Mouse (Mus musculus) embryonic facial prominence, embryonic 15.5 days (tissue): ENCODE results near the gene Spryd4. TPM values are rescaled to one million over a fixed set of nuclear protein-coding genes. Genes with fewer than 3 reads are reported as not detected.
"Not testable (repeated sequence)": the region's sequence is repeated elsewhere in the genome, so short reads cannot be mapped to it uniquely, and the experiment has no call there.

Experiments
- ATAC-seq: fragments of 200-750 bp; cut with Nextera tagmentation; 2 replicates; pipeline ENCODE4 v1.8.0; 2017; ENCODE audit warnings: low read depth, moderate TSS enrichment; ENCODE audit not compliant: insufficient number of reproducible peaks, low FRiP score, low TSS enrichment
- H3K27ac ChIP-seq: fragments of 300-500 bp; sonication (generic); replicated peaks from 2 replicates; pipeline ENCODE4 v1.5.1; 2015; ENCODE audit warnings: mild to moderate bottlenecking, inconsistent platforms
- H3K27me3 ChIP-seq: fragments of 300-500 bp; sonication (generic); 2 replicates; pipeline ENCODE4 v1.6.1; 2015; ENCODE audit warnings: inconsistent platforms
- H3K36me3 ChIP-seq: fragments of 300-500 bp; sonication (generic); 2 replicates; pipeline ENCODE4 v1.6.1; 2015; ENCODE audit warnings: mild to moderate bottlenecking, inconsistent platforms
- H3K4me1 ChIP-seq: fragments of 300-500 bp; sonication (generic); 2 replicates; pipeline ENCODE4 v1.6.1; 2015; ENCODE audit warnings: inconsistent platforms
- H3K4me2 ChIP-seq: fragments of 300-500 bp; sonication (generic); replicated peaks from 2 replicates; pipeline ENCODE4 v1.6.1; 2015; ENCODE audit warnings: mild to moderate bottlenecking, inconsistent platforms
- H3K4me3 ChIP-seq: fragments of 300-500 bp; sonication (generic); replicated peaks from 2 replicates; pipeline ENCODE4 v1.5.1; 2015; ENCODE audit warnings: mild to moderate bottlenecking, inconsistent platforms
- H3K9ac ChIP-seq: fragments of 300-500 bp; sonication (generic); 2 replicates; pipeline ENCODE4 v1.6.1; 2015; ENCODE audit warnings: inconsistent platforms
- H3K9me3 ChIP-seq: fragments of 300-500 bp; sonication (generic); replicated peaks from 2 replicates; pipeline ENCODE4 v1.6.1; 2016; ENCODE audit warnings: inconsistent platforms
- WGBS: fragments of 180-500 bp; shearing (Covaris S2); methylation state at CpG from one replicate; pipeline ENCODE4 v1.1.7; 2015; 5-methylcytosine and 5-hydroxymethylcytosine counted together
- polyA plus RNA-seq: library from polyadenylated mRNA; unstranded; fragments of >200 nt; fragmentation: Nextera tagmentation; extraction: Ambion mirVana; gene quantifications from 2 replicates; pipeline ENCODE4 v1.2.1, GENCODE M21; 2015

Gene Spryd4
- polyA plus RNA-seq, 1 experiment from 2014 or later, result 30.8 TPM

GRCm38 (mm10) chr10:128225064-128225463 is 13.5 kb upstream of the Spryd4 start:
- 26% methylated on average over 5 of the region's 5 CpGs for WGBS

GRCm38 (mm10) chr10:128221533-128222286 is 10.1 kb upstream of the Spryd4 start:
- Histone ChIP-seq H3K4me3 (no peak overlapping the region), H3K4me2 (no peak overlapping the region), H3K9ac (no peak overlapping the region), H3K4me1 (peaks cover 6% of the 10 kb centered on the region), H3K27ac (no peak overlapping the region), H3K36me3 (no peaks in the 10 kb centered on the region), H3K9me3 (no peaks in the 10 kb centered on the region), H3K27me3 (no peaks in the 10 kb centered on the region)
- 55% methylated on average over 16 of the region's 16 CpGs for WGBS
- no peak for ATAC-seq

More at GRCm38 (mm10) chr10:128225064-128225463, 13.5 kb upstream of the Spryd4 start:
- Histone ChIP-seq H3K4me3 (no peak overlapping the region), H3K27me3 (no peaks in the 10 kb centered on the region), H3K36me3 (no peaks in the 10 kb centered on the region), H3K4me2 (no peak overlapping the region), H3K9me3 (no peaks in the 10 kb centered on the region), H3K9ac (no peak overlapping the region), H3K4me1 (peaks cover 7% of the 10 kb centered on the region), H3K27ac (peak overlapping the region; percentile 44; the same call in 1 of the 2 replicates)
- ATAC-seq, result 0 out of 2 replicates have a peak, but pooled peaks have one; percentile 25

DNA sequence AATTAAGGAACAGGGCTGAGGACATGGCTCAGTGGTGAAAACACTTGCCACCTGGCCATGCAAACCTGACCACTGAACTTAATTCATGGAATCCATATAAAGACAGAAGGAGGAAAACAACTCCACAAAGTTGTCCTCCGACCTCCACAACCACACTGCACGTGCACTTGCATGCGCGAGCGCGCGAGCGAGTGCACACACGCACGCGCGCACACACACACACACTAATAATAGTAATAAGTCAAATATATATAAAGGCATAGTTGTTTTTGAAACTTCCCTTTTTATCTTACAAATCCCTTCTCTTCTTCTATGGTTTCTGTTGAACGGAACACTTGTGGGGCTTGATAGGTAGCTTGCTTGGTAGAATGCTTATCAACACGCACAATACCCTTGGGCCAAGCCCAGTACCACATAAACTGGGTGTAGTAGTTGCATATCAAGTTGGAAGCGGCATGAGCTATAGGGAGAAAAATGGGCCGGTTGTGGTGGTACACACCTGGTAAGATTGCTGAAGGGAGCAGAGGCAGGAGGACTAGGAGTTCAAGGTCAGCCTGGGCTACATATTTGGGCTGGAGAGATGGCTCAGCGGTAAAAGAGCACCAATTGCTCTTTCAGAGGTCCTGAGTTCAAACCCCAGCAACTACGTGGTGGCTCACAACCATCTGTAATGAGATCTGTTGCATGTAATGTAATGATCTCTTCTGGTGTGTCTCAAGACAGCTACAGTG is 6.9 kb upstream of the Spryd4 start:
- ATAC-seq, result no peak
- Histone ChIP-seq H3K4me3 (no peak overlapping the region), H3K36me3 (no peaks in the 10 kb centered on the region), H3K4me1 (no peaks in the 10 kb centered on the region), H3K9ac (no peak overlapping the region), H3K4me2 (no peak overlapping the region), H3K27ac (no peak overlapping the region), H3K9me3 (no peaks in the 10 kb centered on the region), H3K27me3 (no peaks in the 10 kb centered on the region)
- WGBS, result 91% methylated on average over 18 of the region's 18 CpGs

DNA sequence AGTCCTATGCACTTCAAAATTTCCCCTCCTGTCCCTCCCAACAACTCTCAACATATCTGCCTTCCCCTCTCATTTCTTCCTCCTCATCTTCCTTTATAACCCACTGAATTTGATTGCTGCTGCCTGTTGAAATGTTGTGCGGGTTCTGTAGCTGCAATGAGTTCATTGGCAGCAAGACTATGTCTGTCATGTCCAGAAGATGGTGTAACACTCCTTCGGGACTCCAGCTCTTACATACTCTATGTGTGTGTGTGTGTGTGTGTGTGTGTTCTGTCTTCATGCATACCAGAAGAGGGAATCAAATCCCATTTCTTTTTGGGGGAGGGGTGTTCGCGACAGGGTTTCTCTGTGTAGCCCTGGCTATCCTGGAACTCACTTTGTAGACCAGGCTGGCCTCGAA is 3.4 kb upstream of the Spryd4 start:
- no peaks in the 10 kb centered on the region for H3K36me3 ChIP-seq
- 87% methylated on average over 5 of the region's 5 CpGs for WGBS
- H3K4me2 ChIP-seq, result no peak overlapping the region

DNA sequence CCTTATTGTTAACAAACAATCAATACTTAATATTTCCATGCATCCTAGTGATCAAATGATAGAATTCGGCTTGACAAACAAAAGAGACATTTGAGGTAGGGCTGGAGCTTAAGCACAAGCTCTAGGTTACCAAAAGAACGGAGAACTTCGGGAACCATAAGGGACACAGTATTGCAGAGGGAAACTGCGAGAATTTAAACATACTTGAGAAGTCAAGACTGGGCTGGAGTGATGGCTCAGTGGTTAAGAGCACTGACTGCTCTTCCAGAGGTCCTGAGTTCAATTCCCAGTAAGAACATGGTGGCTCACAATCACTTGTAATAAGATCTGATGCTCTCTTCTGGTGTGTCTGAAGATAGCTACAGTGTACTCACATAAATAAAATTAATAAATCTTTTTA is 2.5 kb upstream of the Spryd4 start:
- H3K4me2 ChIP-seq, H3K36me3 ChIP-seq, H3K27me3 ChIP-seq, H3K4me1 ChIP-seq, ATAC-seq, H3K4me3 ChIP-seq, H3K9ac ChIP-seq, H3K27ac ChIP-seq, H3K9me3 ChIP-seq: not testable (repeated sequence)
- WGBS, result 81% methylated on average over 4 of the region's 4 CpGs

More for the DNA sequence above, 3.4 kb upstream of the Spryd4 start:
- Histone ChIP-seq H3K4me1 (peaks cover 10% of the 10 kb centered on the region), H3K9ac (no peak overlapping the region), H3K4me3 (no peak overlapping the region), H3K27me3 (no peaks in the 10 kb centered on the region), H3K27ac (no peak overlapping the region), H3K9me3 (no peaks in the 10 kb centered on the region)
- ATAC-seq, result no peak

GRCm38 (mm10) chr10:128212871-128213323 is 1.3 kb upstream of the Spryd4 start:
- peak; percentile 64 for ATAC-seq
- Histone ChIP-seq H3K27me3 (no peaks in the 10 kb centered on the region), H3K27ac (peak overlapping the region; percentile 60), H3K9ac (peak overlapping the region; percentile 18; the same call in 1 of the 2 replicates), H3K36me3 (0 out of 2 replicates have a peak, but pooled peaks cover 5% of the 10 kb centered on the region), H3K4me3 (peak overlapping the region; percentile 41), H3K9me3 (no peaks in the 10 kb centered on the region), H3K4me1 (peaks cover 10% of the 10 kb centered on the region), H3K4me2 (peak overlapping the region; percentile 70)
- WGBS, result 1% methylated on average over 18 of the region's 18 CpGs

DNA sequence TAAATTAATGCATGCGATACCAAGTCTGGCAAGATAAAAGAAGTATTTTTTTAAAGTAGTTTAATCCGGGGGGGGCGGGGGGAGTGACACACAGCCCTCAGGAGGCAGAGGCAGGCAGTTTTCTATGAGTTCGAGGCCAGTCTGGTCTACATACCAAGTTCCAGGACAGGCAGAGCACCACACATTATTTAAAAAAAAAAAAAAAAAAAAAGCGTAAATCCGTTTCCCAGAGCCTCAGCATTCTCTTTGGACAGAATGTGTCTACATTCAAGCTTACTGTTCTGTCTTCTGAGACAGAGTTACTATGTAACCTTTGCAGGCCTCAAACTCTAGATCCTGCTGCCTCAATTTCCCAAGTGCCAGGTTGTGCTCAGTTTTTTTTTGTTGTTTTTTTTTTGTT is 541 bp upstream of the Spryd4 start:
- Histone ChIP-seq H3K27me3 (no peaks in the 10 kb centered on the region), H3K9ac (no peak overlapping the region), H3K9me3 (no peaks in the 10 kb centered on the region), H3K36me3 (0 out of 2 replicates have a peak, but pooled peaks cover 5% of the 10 kb centered on the region), H3K4me1 (peaks cover 10% of the 10 kb centered on the region), H3K4me2 (peak overlapping the region; percentile 77), H3K27ac (peak overlapping the region; percentile 66), H3K4me3 (peak overlapping the region; percentile 71)
- WGBS, result 42% methylated on average over 6 of the region's 6 CpGs
- ATAC-seq, result no peak

GRCm38 (mm10) chr10:128210954-128211353 is 653 bp downstream of the Spryd4 start:
- ATAC-seq, result no peak
- whole genome bisulfite sequencing, result 18% methylated on average over 14 of the region's 14 CpGs
- no peaks in the 10 kb centered on the region for H3K27me3 ChIP-seq
- H3K4me2 ChIP-seq, result peak overlapping the region; percentile 77
- peaks cover 10% of the 10 kb centered on the region for H3K4me1 ChIP-seq
- peak overlapping the region; percentile 66 for H3K27ac ChIP-seq
- 0 out of 2 replicates have a peak, but pooled peaks cover 5% of the 10 kb centered on the region for H3K36me3 ChIP-seq
- peak overlapping the region; percentile 57 for H3K9ac ChIP-seq
- no peaks in the 10 kb centered on the region for H3K9me3 ChIP-seq
- H3K4me3 ChIP-seq, result peak overlapping the region; percentile 71

DNA sequence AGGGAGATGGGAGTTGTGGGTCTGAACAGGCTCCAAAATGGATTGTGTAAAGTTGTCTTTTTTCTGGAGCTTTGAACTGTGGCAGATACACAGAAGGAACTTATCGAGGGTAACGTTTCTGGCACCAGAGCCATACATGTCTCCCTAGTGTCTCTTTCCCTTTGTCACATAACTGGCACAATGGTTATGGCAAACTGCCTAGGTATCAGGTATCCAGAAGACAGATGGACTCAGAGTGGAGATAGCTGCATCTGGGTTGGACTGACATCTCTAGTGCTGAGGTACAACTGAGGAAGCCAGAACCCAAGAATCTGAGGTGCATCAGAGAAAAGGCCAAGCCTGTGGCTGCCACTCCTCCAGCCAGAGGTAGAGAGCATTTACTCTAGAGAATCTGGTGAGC is 1.5 kb downstream of the Spryd4 start:
- H3K9me3 ChIP-seq, result no peaks in the 10 kb centered on the region
- no peak overlapping the region for H3K4me2 ChIP-seq
- H3K4me3 ChIP-seq, result no peak overlapping the region
- WGBS, result 83% methylated on average over 2 of the region's 2 CpGs
- H3K27me3 ChIP-seq, result no peaks in the 10 kb centered on the region
- H3K4me1 ChIP-seq, result peaks cover 10% of the 10 kb centered on the region
- no peak overlapping the region for H3K27ac ChIP-seq
- H3K36me3 ChIP-seq, result 0 out of 2 replicates have a peak, but pooled peaks cover 5% of the 10 kb centered on the region
- H3K9ac ChIP-seq, result no peak overlapping the region
- ATAC-seq, result no peak

- 0 out of 2 replicates have a peak, but pooled peaks cover 5% of the 10 kb centered on the region for H3K36me3 ChIP-seq
- no peaks in the 10 kb centered on the region for H3K9me3 ChIP-seq
- H3K27ac ChIP-seq, result no peak overlapping the region
- no peak overlapping the region for H3K4me2 ChIP-seq
- H3K9ac ChIP-seq, result no peak overlapping the region
- H3K4me3 ChIP-seq, result no peak overlapping the region
- ATAC-seq, result no peak
- 90% methylated on average over 11 of the region's 11 CpGs for WGBS
- no peaks in the 10 kb centered on the region for H3K27me3 ChIP-seq
- H3K4me1 ChIP-seq, result peaks cover 15% of the 10 kb centered on the region
Observed at GRCm38 (mm10) chr10:128209311-128210009, 2.1 kb downstream of the Spryd4 start.

- H3K4me2 ChIP-seq, result no peak overlapping the region
- no peaks in the 10 kb centered on the region for H3K27me3 ChIP-seq
- no peak overlapping the region for H3K27ac ChIP-seq
- H3K9ac ChIP-seq, result no peak overlapping the region
- H3K9me3 ChIP-seq, result no peaks in the 10 kb centered on the region
- H3K4me3 ChIP-seq, result no peak overlapping the region
- H3K4me1 ChIP-seq, result peaks cover 16% of the 10 kb centered on the region
- WGBS, result 86% methylated on average over 10 of the region's 10 CpGs
- 0 out of 2 replicates have a peak, but pooled peaks cover 5% of the 10 kb centered on the region for H3K36me3 ChIP-seq
- ATAC-seq, result no peak
Observed at GRCm38 (mm10) chr10:128208326-128208725, 3.3 kb downstream of the Spryd4 start.
